Mouse (Mus musculus) heart, adult 2 months (tissue): ENCODE measurements around the gene Vmn1r4. TPM values are rescaled to one million over a fixed set of nuclear protein-coding genes. Genes with fewer than 3 reads are reported as not detected.

Experiments used
- DNase-seq, 2 experiments: peaks; one replicate each; pipeline ENCODE4 v3.0.0; 2021
- H3K27ac ChIP-seq: fragments of 200-600 bp; 2 replicates; pipeline ENCODE4 v1.8.1; 2022
- H3K27me3 ChIP-seq: fragments of 200-500 bp; 2 replicates; pipeline ENCODE4 v1.6.1; 2012; ENCODE audit warnings: mild to moderate bottlenecking, low read length, inconsistent platforms, mixed read lengths; ENCODE audit not compliant: control insufficient read depth, insufficient read depth
- H3K36me3 ChIP-seq: fragments of 200-500 bp; 2 replicates; pipeline ENCODE4 v1.6.1; 2012; ENCODE audit warnings: low read length, inconsistent platforms; ENCODE audit not compliant: control insufficient read depth, insufficient read depth
- H3K4me1 ChIP-seq: fragments of 200-500 bp; 2 replicates; pipeline ENCODE4 v1.6.1; 2011; ENCODE audit warnings: low read length; ENCODE audit not compliant: control insufficient read depth, insufficient read depth
- H3K4me3 ChIP-seq: fragments of 200-600 bp; 2 replicates; pipeline ENCODE4 v1.8.1; 2022
- H3K79me2 ChIP-seq: fragments of 200-500 bp; replicated peaks from 2 replicates; pipeline ENCODE4 v1.6.1; 2012; ENCODE audit warnings: mild to moderate bottlenecking, inconsistent platforms, low read length, moderate library complexity, mixed read lengths; ENCODE audit not compliant: control insufficient read depth, insufficient read depth
- H3K9ac ChIP-seq: fragments of 200-500 bp; 2 replicates; pipeline ENCODE4 v1.6.1; 2012; ENCODE audit warnings: low read depth, mild to moderate bottlenecking, control low read depth, inconsistent platforms, low read length, mixed read lengths
- CTCF ChIP-seq: fragments of 200-600 bp; IDR thresholded peaks from 2 replicates; pipeline ENCODE4 v1.8.1; 2022; ENCODE audit warnings: antibody characterized with exemption, mild to moderate bottlenecking, moderate library complexity
- EP300 ChIP-seq: fragments of 200-500 bp; IDR thresholded peaks from 2 replicates; pipeline ENCODE4 v1.6.1; 2011; ENCODE audit warnings: low read depth, low read length, control low read depth; ENCODE audit not compliant: insufficient read depth
- POLR2A ChIP-seq: fragments of 200-500 bp; IDR thresholded peaks from 2 replicates; pipeline ENCODE4 v1.6.1; 2011; ENCODE audit warnings: mild to moderate bottlenecking, low read depth, low read length, control low read depth; ENCODE audit not compliant: insufficient read depth
- WGBS: fragments of 180-500 bp; shearing (Covaris S2); methylation state at CpG from one replicate; pipeline ENCODE4 v1.1.7; 2018; 5-methylcytosine and 5-hydroxymethylcytosine counted together
- intact Hi-C: fragments of 180-260 bp; cut with DNase I; formaldehyde crosslinking; loops from one replicate; pipeline ENCODE4 v1.15.1; 2025
- long read RNA-seq: library from polyadenylated mRNA; stranded (forward); transcript quantifications from one replicate; pipeline ENCODE4 v2.0.0, GENCODE M21; 2021
- polyA plus RNA-seq: library from polyadenylated mRNA; depleted of rRNA; stranded (reverse); fragments of >200 nt; gene quantifications from 2 replicates; pipeline ENCODE4 v1.2.3, GENCODE M21; 2012; rRNA removed
- total RNA-seq, 2 experiments: library from RNA; stranded (reverse); gene quantifications; 2 replicates each; pipeline ENCODE4 v1.2.3; 2021

The Vmn1r4 gene
- total RNA-seq: under 1 TPM in 1 of 2 experiments, not detected in 1; 0.16 TPM
- 0.06 and 0.29 TPM in 2 replicates for polyA plus RNA-seq
- long read RNA-seq: 0 reads

DNA sequence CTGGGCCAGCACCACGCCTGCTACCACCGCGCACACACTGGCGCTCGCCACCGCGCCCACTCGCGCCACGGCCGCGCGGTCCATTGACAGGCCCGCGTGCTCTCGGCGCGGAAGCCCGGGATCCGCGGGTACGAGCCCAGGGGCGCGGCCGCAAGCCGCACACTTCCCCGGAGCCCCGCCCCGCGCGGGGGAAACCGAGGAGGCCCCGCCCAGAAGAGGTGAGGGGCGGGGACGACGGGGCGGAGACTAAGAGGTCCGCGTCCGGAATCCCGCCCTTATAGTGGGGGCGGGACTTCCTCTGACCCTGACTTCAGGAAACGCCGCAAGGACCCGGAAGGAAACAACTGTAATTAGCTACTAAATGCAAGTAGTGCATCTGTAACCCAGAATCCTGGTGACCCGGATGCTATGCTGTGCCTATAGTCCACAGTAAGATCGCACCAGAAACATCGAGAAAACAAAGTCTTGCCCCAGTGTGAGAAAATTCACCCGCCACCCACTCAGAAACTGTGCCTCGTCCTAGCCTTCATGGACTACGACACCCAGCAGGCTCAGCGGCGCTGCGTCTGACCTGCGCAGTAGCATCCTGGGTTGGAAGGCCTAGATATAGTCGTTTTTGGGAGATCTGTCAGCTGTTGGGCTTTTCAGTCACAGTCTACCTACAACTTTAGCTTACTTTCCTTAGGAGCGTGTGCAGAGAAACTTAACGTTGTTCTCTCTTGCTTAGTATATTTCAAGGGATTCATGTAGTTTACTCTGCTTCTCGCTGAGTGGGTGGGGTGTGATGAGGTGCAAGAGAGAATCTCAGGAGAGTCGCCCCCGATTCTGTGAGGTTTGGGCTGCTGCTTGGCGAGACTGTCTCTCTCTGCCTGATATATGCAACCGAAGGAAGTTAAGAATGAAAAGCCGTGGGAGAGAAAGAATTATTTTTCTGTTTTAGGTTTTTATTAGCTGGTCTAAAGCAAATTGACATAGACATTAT lies at the start of gene Vmn1r4, which contains the start of gene Nt5c3:
Gene Vmn1r4 (plus strand): TSS at position 290 of the 982 bp plus-strand sequence.
Gene Nt5c3 (minus strand): TSS at position 207 of the 982 bp plus-strand sequence.
- intact Hi-C loops: loop anchor here (2.0 to 10.0 kb wide), 6 partner anchors 91 to 771 kb away; partner anchors contain the start of genes Fkbp9, Herc6, Kbtbd2 and Ppm1k

DNA sequence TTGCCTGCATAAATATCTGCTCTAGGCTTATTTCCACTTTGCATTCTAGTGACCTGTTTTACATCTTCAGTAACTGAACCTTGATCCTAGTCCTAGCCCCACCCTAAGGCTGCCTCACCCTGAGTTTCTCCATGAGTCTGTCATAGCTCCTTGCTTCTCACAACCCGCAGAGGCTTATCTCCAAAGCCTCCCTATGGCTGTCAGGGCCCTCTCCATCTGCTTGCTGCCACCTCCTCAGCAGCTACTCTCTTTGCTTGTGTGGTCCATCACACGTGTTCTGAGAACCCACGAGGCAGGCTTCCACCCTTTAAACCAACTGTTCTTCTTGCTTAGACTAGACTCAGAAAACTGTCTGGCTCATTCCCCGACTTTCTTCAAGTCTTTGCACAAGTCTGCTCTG lies 46.9 kb upstream of the Vmn1r4 start:
- Histone ChIP-seq H3K36me3 (peaks cover 8% of the 10 kb centered on the region), H3K4me1 (peaks cover 4% of the 10 kb centered on the region), H3K27ac (no peak overlapping the region), H3K4me3 (no peak overlapping the region), H3K9ac (no peak overlapping the region), H3K27me3 (no peaks in the 10 kb centered on the region), H3K79me2 (no peaks in the 10 kb centered on the region)
- WGBS: 69% methylated on average over 4 of the region's 4 CpGs
- no peak for DNase-seq
- intact Hi-C loops: no loop called here
- TF ChIP-seq CTCF (no peak), POLR2A (no peak)

More for the DNA sequence above, at the start of gene Vmn1r4, which contains the start of gene Nt5c3:
- Histone ChIP-seq H3K79me2 (peaks cover 2% of the 10 kb centered on the region; the same call in 1 of the 2 replicates), H3K27me3 (no peaks in the 10 kb centered on the region), H3K9ac (peak within 1 kb of the TSS; percentile 90), H3K36me3 (peaks cover 4% of the 10 kb centered on the region), H3K27ac (peak within 1 kb of the TSS; percentile 97), H3K4me1 (peaks cover 6% of the 10 kb centered on the region), H3K4me3 (peak within 1 kb of the TSS; percentile 85)
- TF ChIP-seq CTCF (no peak), POLR2A (peak; percentile 78), EP300 (0 out of 2 replicates have a peak, but pooled peaks have one; percentile 63)
- peak; percentile 96 to 97 for DNase-seq
- WGBS: 4% methylated on average over 64 of the region's 64 CpGs

DNA sequence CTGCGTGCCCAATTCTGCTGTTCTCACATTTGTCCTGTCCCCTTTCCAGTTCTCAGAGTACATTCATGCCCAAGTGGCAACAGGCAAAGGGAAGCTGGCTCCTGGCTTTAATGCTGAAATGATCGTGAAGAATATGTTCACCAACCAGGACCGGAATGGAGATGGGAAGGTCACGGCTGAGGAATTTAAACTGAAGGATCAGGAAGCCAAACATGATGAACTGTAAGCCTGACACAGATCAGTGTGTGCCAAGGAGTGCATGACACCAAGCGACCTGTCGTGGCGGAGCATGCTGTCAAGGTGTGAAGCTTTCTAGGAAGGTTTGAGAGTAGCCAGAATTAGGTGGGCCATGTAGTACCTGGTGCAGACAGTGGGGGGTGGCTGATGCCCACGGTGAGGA lies 45.8 kb upstream of the Vmn1r4 start:
- Histone ChIP-seq H3K27ac (no peak overlapping the region), H3K4me1 (peaks cover 4% of the 10 kb centered on the region)

DNA sequence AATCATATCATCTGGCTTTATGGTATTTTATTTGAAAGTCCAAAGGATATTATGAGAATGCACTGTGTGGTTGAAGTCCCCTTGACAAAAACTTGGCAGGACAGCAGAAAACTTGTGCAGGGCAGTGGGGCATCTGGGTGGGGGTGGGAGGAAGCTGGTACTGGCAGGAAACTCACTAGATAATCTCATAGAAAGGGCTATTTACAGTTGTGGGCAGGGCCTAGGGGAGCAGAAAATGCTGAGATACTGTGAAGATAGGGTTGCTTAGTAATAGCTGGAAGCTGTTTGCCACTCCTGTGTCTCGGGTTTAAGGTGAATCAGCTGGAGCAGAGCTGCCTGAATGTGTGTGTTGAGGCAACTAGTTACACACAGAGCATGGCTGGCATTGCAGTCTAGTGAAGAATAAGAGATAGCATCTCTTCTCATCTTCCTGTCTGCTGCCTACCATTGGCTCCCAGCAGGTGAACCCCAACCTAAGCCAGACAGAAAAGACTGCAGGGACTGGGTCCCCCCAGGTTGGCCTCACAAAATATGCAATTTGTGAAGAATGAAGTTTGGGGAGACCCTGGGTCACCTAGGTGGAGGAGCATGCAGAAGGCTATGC lies 44.4 kb upstream of the Vmn1r4 start:
- TF ChIP-seq EP300 (no peak), POLR2A (no peak), CTCF (no peak)
- Histone ChIP-seq H3K27me3 (no peaks in the 10 kb centered on the region), H3K27ac (no peak overlapping the region), H3K4me3 (no peak overlapping the region), H3K79me2 (no peaks in the 10 kb centered on the region), H3K9ac (no peak overlapping the region), H3K4me1 (peaks cover 4% of the 10 kb centered on the region), H3K36me3 (peaks cover 8% of the 10 kb centered on the region)
- peak in 1 of 2 experiments; percentile 18 for DNase-seq
- intact Hi-C loops: no loop called here
- 6% methylated on average over 1 of the region's 1 CpGs for WGBS

More for the DNA sequence above, 45.8 kb upstream of the Vmn1r4 start:
- H3K79me2 ChIP-seq: no peaks in the 10 kb centered on the region
- no peaks in the 10 kb centered on the region for H3K27me3 ChIP-seq
- peaks cover 8% of the 10 kb centered on the region for H3K36me3 ChIP-seq
- no peak for DNase-seq
- WGBS: 68% methylated on average over 8 of the region's 8 CpGs
- intact Hi-C loops: no loop called here
- TF ChIP-seq CTCF: 0 out of 2 replicates have a peak, but pooled peaks have one; percentile 19
- TF ChIP-seq EP300: no peak
- TF ChIP-seq POLR2A: no peak
- H3K4me3 ChIP-seq: no peak overlapping the region
- no peak overlapping the region for H3K9ac ChIP-seq

DNA sequence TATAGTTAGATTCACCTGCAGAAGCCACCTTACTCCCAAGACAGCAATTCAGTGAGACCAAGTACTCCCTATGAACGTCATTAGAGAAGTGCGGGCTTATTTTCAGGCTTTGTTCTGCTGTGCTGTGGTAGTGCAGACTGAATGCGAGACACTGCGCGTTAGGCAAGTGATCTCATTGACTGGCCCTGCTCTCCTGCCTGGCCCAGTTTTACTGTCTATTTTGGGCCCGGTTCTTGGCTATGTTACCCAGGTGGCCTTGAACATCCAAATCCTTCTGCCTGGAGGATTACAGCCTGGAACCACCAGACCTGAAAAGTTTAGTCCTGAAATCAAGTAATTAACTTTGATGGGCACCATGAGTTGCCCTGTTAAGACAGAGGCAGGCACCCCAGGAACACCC lies 35.3 kb upstream of the Vmn1r4 start:
- DNase-seq: peak in 1 of 2 experiments; percentile 44
- no peak overlapping the region for H3K4me3 ChIP-seq
- H3K9ac ChIP-seq: no peak overlapping the region
- H3K36me3 ChIP-seq: peaks cover 17% of the 10 kb centered on the region
- peak overlapping the region; percentile 36; the same call in 1 of the 2 replicates for H3K27ac ChIP-seq
- TF ChIP-seq CTCF (no peak), EP300 (no peak), POLR2A (no peak)
- no peaks in the 10 kb centered on the region; the same call in 1 of the 2 replicates for H3K4me1 ChIP-seq
- H3K27me3 ChIP-seq: no peaks in the 10 kb centered on the region
- intact Hi-C loops: no loop called here
- 67% methylated on average over 6 of the region's 6 CpGs for WGBS
- no peaks in the 10 kb centered on the region for H3K79me2 ChIP-seq
